Mouse (Mus musculus) ES-E14 (cell line): ENCODE results near the gene Spindoc. TPM values are rescaled to one million over a fixed set of nuclear protein-coding genes. Genes with fewer than 3 reads are reported as not detected.

Experiments
- DNase-seq: peaks from one replicate; pipeline ENCODE4 v3.0.0-alpha.2; 2013; ENCODE audit warnings: low read depth, low spot score
- H3K27ac ChIP-seq: 2 replicates; pipeline ENCODE4 v1.5.1; 2012; ENCODE audit warnings: low read depth, mild to moderate bottlenecking, low read length, moderate library complexity, mixed read lengths; ENCODE audit not compliant: poor library complexity, insufficient read depth, severe bottlenecking
- H3K36me3 ChIP-seq: 2 replicates; pipeline ENCODE4 v1.6.1; 2012; ENCODE audit warnings: mild to moderate bottlenecking, low read length, moderate library complexity, mixed read lengths; ENCODE audit not compliant: control insufficient read depth, poor library complexity, insufficient read depth, severe bottlenecking
- H3K4me1 ChIP-seq, 2 experiments: fragments of 150-350 bp in 1 of 2; sonication (generic) in 1 of 2; 2 replicates each; pipeline ENCODE4 v1.6.1; 2012; ENCODE audit warnings: low read length in 2 of 2, mild to moderate bottlenecking in 1 of 2, mixed read lengths in 1 of 2; ENCODE audit not compliant: control insufficient read depth in 2 of 2, insufficient read depth in 2 of 2, poor library complexity in 1 of 2
- H3K4me3 ChIP-seq, 2 experiments: fragments of 150-350 bp in 1 of 2; sonication (generic) in 1 of 2; 2 replicates each; pipeline ENCODE4 v1.5.1; 2012; ENCODE audit warnings: low read length in 2 of 2, low read depth in 1 of 2, mild to moderate bottlenecking in 1 of 2, mixed read lengths in 1 of 2; ENCODE audit not compliant: insufficient read depth in 1 of 2, poor library complexity in 1 of 2, severe bottlenecking in 1 of 2
- H3K9ac ChIP-seq: 2 replicates; pipeline ENCODE4 v1.6.1; 2012; ENCODE audit warnings: low read depth, mild to moderate bottlenecking, low read length, mixed read lengths; ENCODE audit not compliant: poor library complexity, insufficient read depth, severe bottlenecking
- H3K9me3 ChIP-seq: fragments of 150-350 bp; sonication (generic); 2 replicates; pipeline ENCODE4 v1.6.1; 2012; ENCODE audit warnings: low read depth, mild to moderate bottlenecking, low read length; ENCODE audit not compliant: control insufficient read depth, insufficient read depth
- CHD2 ChIP-seq: IDR thresholded peaks from 2 replicates; pipeline ENCODE4 v1.6.1; 2014; ENCODE audit warnings: mild to moderate bottlenecking, low read depth, low read length, inconsistent platforms
- HCFC1 ChIP-seq: IDR thresholded peaks from 2 replicates; pipeline ENCODE4 v1.6.1; 2012; ENCODE audit warnings: low read length, inconsistent platforms, borderline replicate concordance; ENCODE audit not compliant: insufficient read depth
- MAFK ChIP-seq: IDR thresholded peaks from 2 replicates; pipeline ENCODE4 v1.6.1; 2014; ENCODE audit warnings: mild to moderate bottlenecking, low read depth, low read length, inconsistent platforms; ENCODE audit not compliant: insufficient read depth
- ZC3H11A ChIP-seq: IDR thresholded peaks from 2 replicates; pipeline ENCODE4 v1.6.1; 2012; ENCODE audit warnings: low read depth, mild to moderate bottlenecking, inconsistent platforms, low read length, borderline replicate concordance
- ZNF384 ChIP-seq: IDR thresholded peaks from 2 replicates; pipeline ENCODE4 v1.6.1; 2012; ENCODE audit warnings: low read depth, low read length, inconsistent platforms
- in situ Hi-C, 2 experiments: fragments of 600-800 bp; cut with MboI; formaldehyde crosslinking; loops; one replicate each; pipeline ENCODE4 v1.15.1; 2025; ENCODE audit warnings: low sequenced_read_pairs in 2 of 2, inconsistent platforms in 1 of 2; ENCODE audit not compliant: unreplicated experiment in 2 of 2
- total RNA-seq: library from RNA; depleted of rRNA; stranded (reverse); fragments of 300-350 nt; gene quantifications from 2 replicates; pipeline ENCODE4 v1.2.3, GENCODE M21; 2012

Gene Spindoc
- total RNA-seq, 1 experiment: 36.8 TPM

GRCm38 (mm10) chr19:7423656-7424030 is 40.8 kb upstream of the Spindoc start:
- H3K4me3 ChIP-seq: peak overlapping the region; percentile 58 to 60; a peak in 3 of 4 replicates
- no peak overlapping the region for H3K27ac ChIP-seq
- in situ Hi-C loops: no loop called here
- no peak for TF ChIP-seq HCFC1
- TF ChIP-seq MAFK: no peak
- TF ChIP-seq ZNF384: no peak
- no peak for TF ChIP-seq ZC3H11A
- TF ChIP-seq CHD2: no peak
- DNase-seq: no peak
- H3K36me3 ChIP-seq: peaks cover 22% of the 10 kb centered on the region
- H3K9ac ChIP-seq: no peak overlapping the region
- peaks cover 0 to 14% of the 10 kb centered on the region in 2 experiments; a peak in 2 of 4 replicates for H3K4me1 ChIP-seq
- no peaks in the 10 kb centered on the region for H3K9me3 ChIP-seq

GRCm38 (mm10) chr19:7423028-7423655 is 40.3 kb upstream of the Spindoc start:
- in situ Hi-C loops: no loop called here
- Histone ChIP-seq H3K4me1 (peaks cover 0 to 14% of the 10 kb centered on the region in 2 experiments; a peak in 2 of 4 replicates), H3K4me3 (peak overlapping the region; percentile 58 to 60), H3K36me3 (peaks cover 19% of the 10 kb centered on the region), H3K9me3 (no peaks in the 10 kb centered on the region), H3K27ac (no peak overlapping the region), H3K9ac (peak overlapping the region; percentile 32)
- TF ChIP-seq HCFC1: no peak
- no peak for TF ChIP-seq ZC3H11A
- TF ChIP-seq CHD2: no peak
- TF ChIP-seq MAFK: no peak
- TF ChIP-seq ZNF384: no peak
- no peak for DNase-seq

DNA sequence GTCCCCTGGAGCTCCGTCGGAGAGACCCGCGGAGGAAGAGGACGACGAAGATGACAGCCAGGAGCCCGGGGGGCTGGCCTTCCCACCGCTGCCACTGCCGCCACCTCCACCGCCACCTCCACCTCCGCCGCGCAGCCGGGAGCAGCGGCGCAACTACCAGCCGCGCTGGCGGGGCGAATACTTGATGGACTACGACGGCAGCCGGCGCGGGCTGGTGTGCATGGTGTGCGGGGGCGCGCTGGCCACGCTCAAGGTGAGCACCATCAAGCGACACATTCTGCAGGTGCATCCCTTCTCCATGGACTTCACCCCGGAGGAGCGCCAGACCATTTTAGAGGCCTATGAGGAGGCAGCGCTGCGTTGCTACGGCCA is 39.8 kb upstream of the Spindoc start:
- Histone ChIP-seq H3K36me3 (peaks cover 16% of the 10 kb centered on the region), H3K27ac (no peak overlapping the region), H3K9ac (peak overlapping the region; percentile 32), H3K4me3 (peak overlapping the region; percentile 58 to 60), H3K4me1 (peaks cover 0 to 14% of the 10 kb centered on the region in 2 experiments; a peak in 2 of 4 replicates), H3K9me3 (no peaks in the 10 kb centered on the region)
- no peak for DNase-seq
- in situ Hi-C loops: no loop called here
- no peak for TF ChIP-seq MAFK
- no peak for TF ChIP-seq ZC3H11A

DNA sequence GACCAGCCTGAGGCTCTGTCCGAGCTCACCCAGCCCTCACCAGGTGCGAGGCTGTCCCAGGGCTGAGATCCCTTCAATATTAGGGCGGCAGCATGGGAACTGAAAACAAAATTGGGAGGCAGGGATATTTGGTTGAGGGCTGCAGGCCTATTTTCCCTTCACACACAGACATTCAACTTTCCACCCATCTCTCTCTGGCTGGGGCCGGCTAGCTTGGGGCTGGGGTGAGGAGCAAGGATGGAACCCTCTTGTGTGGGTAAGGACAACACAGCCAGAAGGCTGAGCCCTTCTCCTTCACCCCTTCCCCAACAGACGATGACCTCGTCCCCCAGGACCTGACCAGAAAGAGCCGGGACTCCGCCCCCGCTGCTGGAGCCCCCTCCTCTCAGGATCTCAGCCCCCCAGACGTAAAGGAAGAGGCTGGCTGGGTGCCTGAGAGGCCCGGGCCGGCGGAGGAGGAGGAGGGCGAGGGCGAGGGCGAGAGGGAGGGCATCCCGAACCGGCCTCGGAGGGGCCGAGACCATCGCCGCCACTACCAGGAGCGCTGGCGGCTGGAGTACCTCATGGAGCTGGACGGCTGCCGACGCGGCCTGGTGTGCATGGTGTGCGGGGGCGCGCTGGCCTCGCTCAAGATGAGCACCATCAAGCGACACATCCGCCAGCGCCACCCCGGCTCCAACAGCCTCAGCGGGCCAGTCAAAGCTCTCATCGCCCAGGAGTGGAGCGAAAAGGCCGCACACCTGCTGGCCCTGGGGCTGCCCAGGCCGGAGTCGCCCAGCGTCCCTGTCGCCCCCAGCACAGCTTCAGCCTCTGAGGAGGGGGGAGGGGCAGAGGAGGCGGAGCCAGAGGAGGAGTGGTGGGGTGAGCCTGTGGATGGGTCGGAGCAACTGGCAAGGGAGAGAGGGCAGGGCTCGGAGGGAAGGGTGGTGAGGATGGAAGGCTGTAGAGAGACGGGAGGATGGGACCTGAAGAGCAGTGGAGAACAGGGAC is 39.1 kb upstream of the Spindoc start:
- TF ChIP-seq HCFC1 (no peak), ZC3H11A (no peak), ZNF384 (no peak), CHD2 (no peak), MAFK (no peak)
- Histone ChIP-seq H3K4me3 (peak overlapping the region; percentile 58 to 60), H3K36me3 (peaks cover 16% of the 10 kb centered on the region), H3K9ac (peak overlapping the region; percentile 32), H3K9me3 (no peaks in the 10 kb centered on the region), H3K27ac (no peak overlapping the region), H3K4me1 (peaks cover 0 to 14% of the 10 kb centered on the region in 2 experiments; a peak in 2 of 4 replicates)
- no peak for DNase-seq
- in situ Hi-C loops: no loop called here
